Comparison of ENCODE assay signal across 10 mouse cellular contexts in genomic region chr10:52758589-52758988, GRCm38 (mm10).
DNase-seq lines count a peak whose midpoint lies in the region; ATAC-seq and TF ChIP-seq lines count a peak whose summit lies in the region.
"Had no signal": no experiment of that assay in that cellular context is flagged by ENCODE, and none has a peak within 500 bp of the region (broad histone marks: within the 10 kb centered on the region; RNA-seq: fewer than 3 reads in every experiment).

No protein-coding gene starts in this region.

- intact Hi-C loops in gastrocnemius, adult 2 months (cut with DNase I) = no loop called here
- intact Hi-C loops in gastrocnemius, postnatal 36 days (cut with DNase I) = no loop called here

- no peaks in the 10 kb centered on the region for H3K27me3 ChIP-seq in lung, embryonic 14.5 days (ENCODE audit: insufficient read depth, low read length)
- H3K27me3 ChIP-seq: midbrain, embryonic 12.5 days had no signal

- H3K36me3 ChIP-seq in lung, embryonic 14.5 days (ENCODE audit: insufficient read depth) = no peaks in the 10 kb centered on the region
- H3K36me3 ChIP-seq: midbrain, embryonic 12.5 days had no signal

- peak; percentile 60 for TF ChIP-seq CTCF in gastrocnemius, adult 2 months (IDR thresholded peaks at IDR 0.05)
- peak; percentile 57 for TF ChIP-seq CTCF in lung, embryonic 14.5 days (IDR thresholded peaks at IDR 0.05; ENCODE audit: low read depth)

- H3K4me2 ChIP-seq in lung, embryonic 14.5 days = no peak overlapping the region
- H3K4me2 ChIP-seq: midbrain, embryonic 12.5 days had no signal

- 34% methylated on average over 4 of the region's 4 CpGs for WGBS in lung, embryonic 14.5 days

- H3K9ac ChIP-seq in lung, embryonic 14.5 days = no peak overlapping the region
- H3K9ac ChIP-seq: midbrain, embryonic 12.5 days had no signal

- H3K9me3 ChIP-seq in lung, embryonic 14.5 days (ENCODE audit: low read depth, low read length) = no peaks in the 10 kb centered on the region
- H3K9me3 ChIP-seq: midbrain, embryonic 12.5 days had no signal

- DNase-seq in gastrocnemius, adult 2 months = no peak
- DNase-seq in gastrocnemius, postnatal 36 days = no peak
- DNase-seq in lung, embryonic 14.5 days = peak; percentile 84
- no peak for DNase-seq in lung, postnatal 14 days
- peak; percentile 84 for DNase-seq in embryo, embryonic 10.5 days (ENCODE audit: low spot score)
- peak; percentile 49 for DNase-seq in retina, adult 2 months (ENCODE audit: low read depth, low spot score)
- DNase-seq in frontal cortex, postnatal 14 days (ENCODE audit: low spot score in 2 of 2) = no peak
- DNase-seq in cerebellum, adult 11-12 months = no peak
- DNase-seq: gastrocnemius, postnatal 25 days had no signal

- H3K27ac ChIP-seq in gastrocnemius, adult 2 months = no peak overlapping the region
- no peak overlapping the region for H3K27ac ChIP-seq in lung, embryonic 14.5 days (ENCODE audit: low read depth)
- H3K27ac ChIP-seq: midbrain, embryonic 12.5 days had no signal

- no peaks in the 10 kb centered on the region for H3K4me1 ChIP-seq in lung, embryonic 14.5 days (ENCODE audit: insufficient read depth)
- H3K4me1 ChIP-seq: midbrain, embryonic 12.5 days had no signal

- no peak for ATAC-seq in lung, embryonic 14.5 days (ENCODE audit: insufficient read depth)

- peak overlapping the region; percentile 23; the same call in 1 of the 2 replicates for H3K4me3 ChIP-seq in gastrocnemius, adult 2 months
- no peak overlapping the region for H3K4me3 ChIP-seq in lung, embryonic 14.5 days (ENCODE audit: low read depth, low read length)
- H3K4me3 ChIP-seq: midbrain, embryonic 12.5 days had no signal

Comparison
In these comparisons a context has a peak if more than half of its experiments do, and no peak if none do; other contexts are left out.
1. DNase-seq: peak in lung, embryonic 14.5 days (single experiment), embryo, embryonic 10.5 days (single experiment) and retina, adult 2 months (single experiment); none in gastrocnemius, adult 2 months (single experiment), gastrocnemius, postnatal 36 days (0 of 2), lung, postnatal 14 days (single experiment), frontal cortex, postnatal 14 days (0 of 2) and cerebellum, adult 11-12 months (single experiment).